Mouse (Mus musculus) layer of hippocampus, adult 18-20 months (tissue): ENCODE data around the gene Olfr911-ps1. TPM values are rescaled to one million over a fixed set of nuclear protein-coding genes. Genes with fewer than 3 reads are reported as not detected.

ENCODE experiments used
- DNase-seq, 2 experiments: peaks; one replicate each; pipeline ENCODE4 v3.0.0; 2022; ENCODE audit warnings: low spot score in 2 of 2
- long read RNA-seq: library from polyadenylated mRNA; stranded (forward); transcript quantifications from one replicate; pipeline ENCODE4 v2.0.0, GENCODE M21; 2021
- total RNA-seq, 2 experiments: library from RNA; stranded (reverse); gene quantifications; 2 replicates each; pipeline ENCODE4 v1.2.3; 2021

The Olfr911-ps1 gene
- total RNA-seq = not detected
- long read RNA-seq = 0 reads

- DNase-seq = no peak
Measured at GRCm38 (mm10) chr9:38521280-38521679, at the start of gene Olfr911-ps1. TSS of gene Olfr911-ps1 (plus strand) at chr9:38521580.

GRCm38 (mm10) chr9:38486785-38487184, 34.6 kb upstream of the Olfr911-ps1 start, which contains the start of gene Olfr906:
TSS of gene Olfr906 (plus strand) at chr9:38487085.
- no peak for DNase-seq

GRCm38 (mm10) chr9:38495501-38495900, 25.9 kb upstream of the Olfr911-ps1 start, which contains the start of gene Olfr907:
TSS of gene Olfr907 (plus strand) at chr9:38495801.
- DNase-seq = no peak

- DNase-seq = no peak
Measured at GRCm38 (mm10) chr9:38512353-38512752, 9.0 kb upstream of the Olfr911-ps1 start.

- DNase-seq = no peak
Measured at GRCm38 (mm10) chr9:38537549-38537948, 16.2 kb downstream of the Olfr911-ps1 start, which contains the start of gene Olfr910. TSS of gene Olfr910 (plus strand) at chr9:38537849.

Other genes with a start within 250 kb of the Olfr911-ps1 start
- gene Olfr896-ps1, start 230.5 kb upstream of the Olfr911-ps1 start, total RNA-seq = not detected
- not detected for gene Olfr25, start 192.5 kb upstream of the Olfr911-ps1 start, total RNA-seq
- gene Olfr898, start 173.2 kb upstream of the Olfr911-ps1 start, total RNA-seq = not detected
- gene Olfr250, start 154.7 kb upstream of the Olfr911-ps1 start, total RNA-seq = not detected
- not detected for gene Olfr251, start 144.5 kb upstream of the Olfr911-ps1 start, total RNA-seq
- gene Olfr147, start 119.9 kb upstream of the Olfr911-ps1 start, total RNA-seq = not detected
- gene Olfr901, start 92.1 kb upstream of the Olfr911-ps1 start, total RNA-seq = not detected
- not detected for gene Olfr902, start 73.9 kb upstream of the Olfr911-ps1 start, total RNA-seq
- not detected for gene Olfr904, start 58.4 kb upstream of the Olfr911-ps1 start, total RNA-seq
- gene Olfr905, start 50.5 kb upstream of the Olfr911-ps1 start, total RNA-seq = not detected
- gene Olfr906, start 34.5 kb upstream of the Olfr911-ps1 start, total RNA-seq = not detected
- not detected for gene Olfr907, start 25.8 kb upstream of the Olfr911-ps1 start, total RNA-seq
- gene Olfr910, start 16.3 kb downstream of the Olfr911-ps1 start, total RNA-seq = not detected
- gene Olfr912, start 58.6 kb downstream of the Olfr911-ps1 start, total RNA-seq = not detected
- gene Olfr913, start 71.2 kb downstream of the Olfr911-ps1 start, total RNA-seq = not detected
- not detected for gene Olfr914, start 83.5 kb downstream of the Olfr911-ps1 start, total RNA-seq
- gene Olfr916, start 138.3 kb downstream of the Olfr911-ps1 start, total RNA-seq = not detected
- not detected for gene Olfr917, start 144.3 kb downstream of the Olfr911-ps1 start, total RNA-seq
- not detected for gene Olfr918, start 153.0 kb downstream of the Olfr911-ps1 start, total RNA-seq
- gene Olfr919, start 182.1 kb downstream of the Olfr911-ps1 start, total RNA-seq = not detected
- gene Vwa5a, start 196.7 kb downstream of the Olfr911-ps1 start, total RNA-seq = 10 to 100 TPM; 13.4 to 14.6 TPM
- under 1 TPM; 0.12 to 0.15 TPM for gene Olfr920, start 230.7 kb downstream of the Olfr911-ps1 start, total RNA-seq